Mouse (Mus musculus) ES-E14 (cell line): Measurements from ENCODE around the gene Evi5.

ENCODE experiments used
- CHD2 ChIP-seq: IDR thresholded peaks from 2 replicates; pipeline ENCODE4 v1.6.1; 2014; ENCODE audit warnings: mild to moderate bottlenecking, low read depth, low read length, inconsistent platforms
- ZC3H11A ChIP-seq: IDR thresholded peaks from 2 replicates; pipeline ENCODE4 v1.6.1; 2012; ENCODE audit warnings: low read depth, mild to moderate bottlenecking, inconsistent platforms, low read length, borderline replicate concordance

GRCm38 (mm10) chr5:107894676-107895075 is 19.8 kb upstream of the Evi5 start:
- no peak for TF ChIP-seq CHD2
- TF ChIP-seq ZC3H11A: no peak
